Mouse (Mus musculus): ENCODE measurements around the gene Ppp6r2. TPM values are rescaled to one million over a fixed set of nuclear protein-coding genes. Genes with fewer than 3 reads are reported as not detected.

Ppp6r2 gene
- polyA plus RNA-seq, 1 experiment from 2014 or later: 88.6 TPM

GRCm38 (mm10) chr15:89180081-89180541 lies 31.2 kb upstream of the Ppp6r2 start:
- peak; percentile 5; the same call in 1 of the 2 replicates for ATAC-seq (ENCODE audit: low FRiP score, low TSS enrichment)
- Histone ChIP-seq H3K4me2 (ENCODE audit: low read length) (peak overlapping the region; percentile 70), H3K9ac (replicated peaks; ENCODE audit: low read length) (peak overlapping the region; percentile 92), H3K9me3 (ENCODE audit: control insufficient read depth, low read length) (no peaks in the 10 kb centered on the region), H3K27ac (replicated peaks; ENCODE audit: low read depth, low read length) (peak overlapping the region; percentile 95), H3K4me3 (replicated peaks; ENCODE audit: low read depth, low read length) (peak overlapping the region; percentile 79), H3K27me3 (ENCODE audit: control insufficient read depth, insufficient read depth, low read length) (no peaks in the 10 kb centered on the region), H3K36me3 (ENCODE audit: control insufficient read depth, insufficient read depth, low read length) (peaks cover 8% of the 10 kb centered on the region), H3K4me1 (ENCODE audit: control insufficient read depth, insufficient read depth, low read length) (peaks cover 57% of the 10 kb centered on the region)
- under 1% methylated on average over 26 of the region's 26 CpGs for WGBS
- DNase-seq: no peak

GRCm38 (mm10) chr15:89180571-89181229 lies 30.7 kb upstream of the Ppp6r2 start, which contains the start of gene Plxnb2:
Gene Plxnb2 (minus strand): TSS chr15:89180788.
- peak; percentile 95 for DNase-seq
- H3K27ac ChIP-seq (replicated peaks; ENCODE audit: low read depth, low read length): peak within 1 kb of the TSS; percentile 95
- 0% methylated on average over 66 of the region's 72 CpGs for WGBS
- H3K4me1 ChIP-seq (ENCODE audit: control insufficient read depth, insufficient read depth, low read length): peaks cover 53% of the 10 kb centered on the region
- peak within 1 kb of the TSS; percentile 92 for H3K9ac ChIP-seq (replicated peaks; ENCODE audit: low read length)
- H3K27me3 ChIP-seq (ENCODE audit: control insufficient read depth, insufficient read depth, low read length): no peaks in the 10 kb centered on the region
- peak within 1 kb of the TSS; percentile 70 for H3K4me2 ChIP-seq (ENCODE audit: low read length)
- H3K36me3 ChIP-seq (ENCODE audit: control insufficient read depth, insufficient read depth, low read length): peaks cover 14% of the 10 kb centered on the region
- H3K9me3 ChIP-seq (ENCODE audit: control insufficient read depth, low read length): no peaks in the 10 kb centered on the region
- ATAC-seq (ENCODE audit: low FRiP score, low TSS enrichment): peak; percentile 88
- H3K4me3 ChIP-seq (replicated peaks; ENCODE audit: low read depth, low read length): peak within 1 kb of the TSS; percentile 79

- Histone ChIP-seq H3K4me3 (replicated peaks; ENCODE audit: low read depth, low read length) (0 out of 2 replicates have a peak overlapping the region, but pooled peaks have one; percentile 79), H3K36me3 (ENCODE audit: control insufficient read depth, insufficient read depth, low read length) (peaks cover 24% of the 10 kb centered on the region), H3K27me3 (ENCODE audit: control insufficient read depth, insufficient read depth, low read length) (no peaks in the 10 kb centered on the region), H3K9me3 (ENCODE audit: control insufficient read depth, low read length) (no peaks in the 10 kb centered on the region), H3K4me2 (ENCODE audit: low read length) (peak overlapping the region; percentile 70), H3K4me1 (ENCODE audit: control insufficient read depth, insufficient read depth, low read length) (peaks cover 48% of the 10 kb centered on the region), H3K9ac (replicated peaks; ENCODE audit: low read length) (no peak overlapping the region), H3K27ac (replicated peaks; ENCODE audit: low read depth, low read length) (peak overlapping the region; percentile 3; the same call in 1 of the 2 replicates)
- ATAC-seq (ENCODE audit: low FRiP score, low TSS enrichment) (no peak), DNase-seq (no peak)
- 75% methylated on average over 10 of the region's 10 CpGs for WGBS
Measured at GRCm38 (mm10) chr15:89181561-89182270, 29.6 kb upstream of the Ppp6r2 start.

GRCm38 (mm10) chr15:89182328-89182741 lies 29.0 kb upstream of the Ppp6r2 start:
- no peaks in the 10 kb centered on the region for H3K27me3 ChIP-seq (ENCODE audit: control insufficient read depth, insufficient read depth, low read length)
- H3K36me3 ChIP-seq (ENCODE audit: control insufficient read depth, insufficient read depth, low read length): peaks cover 30% of the 10 kb centered on the region
- H3K9me3 ChIP-seq (ENCODE audit: control insufficient read depth, low read length): no peaks in the 10 kb centered on the region
- peak overlapping the region; percentile 41; the same call in 1 of the 2 replicates for H3K27ac ChIP-seq (replicated peaks; ENCODE audit: low read depth, low read length)
- WGBS: 37% methylated on average over 6 of the region's 6 CpGs
- H3K9ac ChIP-seq (replicated peaks; ENCODE audit: low read length): no peak overlapping the region
- peaks cover 42% of the 10 kb centered on the region for H3K4me1 ChIP-seq (ENCODE audit: control insufficient read depth, insufficient read depth, low read length)
- no peak overlapping the region for H3K4me2 ChIP-seq (ENCODE audit: low read length)
- H3K4me3 ChIP-seq (replicated peaks; ENCODE audit: low read depth, low read length): no peak overlapping the region
- DNase-seq (peak; percentile 43), ATAC-seq (ENCODE audit: low FRiP score, low TSS enrichment) (no peak)

- Histone ChIP-seq H3K36me3 (ENCODE audit: control insufficient read depth, insufficient read depth, low read length) (peaks cover 36% of the 10 kb centered on the region), H3K4me1 (ENCODE audit: control insufficient read depth, insufficient read depth, low read length) (peaks cover 37% of the 10 kb centered on the region), H3K9ac (replicated peaks; ENCODE audit: low read length) (no peak overlapping the region), H3K27me3 (ENCODE audit: control insufficient read depth, insufficient read depth, low read length) (no peaks in the 10 kb centered on the region), H3K27ac (replicated peaks; ENCODE audit: low read depth, low read length) (peak overlapping the region; percentile 41; the same call in 1 of the 2 replicates), H3K9me3 (ENCODE audit: control insufficient read depth, low read length) (no peaks in the 10 kb centered on the region), H3K4me2 (ENCODE audit: low read length) (no peak overlapping the region), H3K4me3 (replicated peaks; ENCODE audit: low read depth, low read length) (no peak overlapping the region)
- no peak for DNase-seq
- 78% methylated on average over 5 of the region's 5 CpGs for WGBS
- ATAC-seq (ENCODE audit: low FRiP score, low TSS enrichment): no peak
Measured at GRCm38 (mm10) chr15:89182842-89183241, 28.5 kb upstream of the Ppp6r2 start.

- H3K27ac ChIP-seq (replicated peaks; ENCODE audit: low read depth, low read length): 0 out of 2 replicates have a peak overlapping the region, but pooled peaks have one; percentile 2
- DNase-seq: no peak
- H3K4me3 ChIP-seq (replicated peaks; ENCODE audit: low read depth, low read length): no peak overlapping the region
- H3K9me3 ChIP-seq (ENCODE audit: control insufficient read depth, low read length): no peaks in the 10 kb centered on the region
- ATAC-seq (ENCODE audit: low FRiP score, low TSS enrichment): no peak
- peaks cover 51% of the 10 kb centered on the region for H3K36me3 ChIP-seq (ENCODE audit: control insufficient read depth, insufficient read depth, low read length)
- no peaks in the 10 kb centered on the region for H3K27me3 ChIP-seq (ENCODE audit: control insufficient read depth, insufficient read depth, low read length)
- no peak overlapping the region for H3K4me2 ChIP-seq (ENCODE audit: low read length)
- H3K9ac ChIP-seq (replicated peaks; ENCODE audit: low read length): 0 out of 2 replicates have a peak overlapping the region, but pooled peaks have one; percentile 3
- WGBS: 26% methylated on average over 5 of the region's 5 CpGs
- peaks cover 22% of the 10 kb centered on the region for H3K4me1 ChIP-seq (ENCODE audit: control insufficient read depth, insufficient read depth, low read length)
Measured at GRCm38 (mm10) chr15:89184141-89184936, 27.0 kb upstream of the Ppp6r2 start.

- H3K4me1 ChIP-seq (ENCODE audit: control insufficient read depth, insufficient read depth, low read length): peaks cover 18% of the 10 kb centered on the region
- H3K36me3 ChIP-seq (ENCODE audit: control insufficient read depth, insufficient read depth, low read length): peaks cover 56% of the 10 kb centered on the region
- H3K9ac ChIP-seq (replicated peaks; ENCODE audit: low read length): no peak overlapping the region
- H3K4me2 ChIP-seq (ENCODE audit: low read length): no peak overlapping the region
- H3K9me3 ChIP-seq (ENCODE audit: control insufficient read depth, low read length): no peaks in the 10 kb centered on the region
- 82% methylated on average over 5 of the region's 5 CpGs for WGBS
- ATAC-seq (ENCODE audit: low FRiP score, low TSS enrichment) (no peak), DNase-seq (no peak)
- H3K27me3 ChIP-seq (ENCODE audit: control insufficient read depth, insufficient read depth, low read length): no peaks in the 10 kb centered on the region
- H3K27ac ChIP-seq (replicated peaks; ENCODE audit: low read depth, low read length): no peak overlapping the region
- no peak overlapping the region for H3K4me3 ChIP-seq (replicated peaks; ENCODE audit: low read depth, low read length)
Measured at GRCm38 (mm10) chr15:89184937-89185227, 26.5 kb upstream of the Ppp6r2 start.

GRCm38 (mm10) chr15:89195261-89195681 lies 16.1 kb upstream of the Ppp6r2 start:
- Histone ChIP-seq H3K9ac (replicated peaks; ENCODE audit: low read length) (peak overlapping the region; percentile 99), H3K27ac (replicated peaks; ENCODE audit: low read depth, low read length) (peak overlapping the region; percentile 97), H3K4me1 (ENCODE audit: control insufficient read depth, insufficient read depth, low read length) (peaks cover 15% of the 10 kb centered on the region), H3K27me3 (ENCODE audit: control insufficient read depth, insufficient read depth, low read length) (no peaks in the 10 kb centered on the region), H3K4me3 (replicated peaks; ENCODE audit: low read depth, low read length) (peak overlapping the region; percentile 93), H3K36me3 (ENCODE audit: control insufficient read depth, insufficient read depth, low read length) (peaks cover 19% of the 10 kb centered on the region), H3K9me3 (ENCODE audit: control insufficient read depth, low read length) (no peaks in the 10 kb centered on the region), H3K4me2 (ENCODE audit: low read length) (peak overlapping the region; percentile 67)
- ATAC-seq (ENCODE audit: low FRiP score, low TSS enrichment) (no peak), DNase-seq (peak; percentile 52)
- 28% methylated on average over 6 of the region's 6 CpGs for WGBS
